Mouse (Mus musculus) forebrain, embryonic 10.5 days (tissue): ENCODE measurements around the gene Smarcd3. TPM values are rescaled to one million over a fixed set of nuclear protein-coding genes. Genes with fewer than 3 reads are reported as not detected.

Source experiments
- DNase-seq: peaks from one replicate; pipeline ENCODE4 v3.0.0-alpha.2; 2017; ENCODE audit warnings: low spot score; ENCODE audit errors: extremely low spot score
- H3K27ac ChIP-seq: fragments of 300-500 bp; sonication (generic); 2 replicates; pipeline ENCODE4 v1.5.1; 2016; ENCODE audit warnings: mild to moderate bottlenecking
- H3K27me3 ChIP-seq: fragments of 300-500 bp; sonication (generic); 2 replicates; pipeline ENCODE4 v1.6.1; 2016; ENCODE audit warnings: mild to moderate bottlenecking; ENCODE audit not compliant: poor library complexity, severe bottlenecking
- H3K36me3 ChIP-seq: fragments of 300-500 bp; sonication (generic); replicated peaks from 2 replicates; pipeline ENCODE4 v1.6.1; 2016; ENCODE audit warnings: mild to moderate bottlenecking, moderate library complexity
- H3K4me1 ChIP-seq: fragments of 300-500 bp; sonication (generic); 2 replicates; pipeline ENCODE4 v1.6.1; 2016
- H3K4me3 ChIP-seq: fragments of 300-500 bp; sonication (generic); 2 replicates; pipeline ENCODE4 v1.5.1; 2016; ENCODE audit warnings: mild to moderate bottlenecking, moderate library complexity
- H3K9me3 ChIP-seq: fragments of 300-500 bp; sonication (generic); 2 replicates; pipeline ENCODE4 v1.6.1; 2016; ENCODE audit warnings: mild to moderate bottlenecking, moderate library complexity
- WGBS: fragments of 180-500 bp; shearing (Covaris S2); methylation state at CpG from one replicate; pipeline ENCODE4 v1.1.7; 2016; 5-methylcytosine and 5-hydroxymethylcytosine counted together
- polyA plus RNA-seq: library from polyadenylated mRNA; unstranded; fragments of >200 nt; fragmentation: Nextera tagmentation; extraction: Ambion mirVana; gene quantifications from 2 replicates; pipeline ENCODE4 v1.2.1, GENCODE M21; 2016

The Smarcd3 gene
- polyA plus RNA-seq = 34.7 and 39.7 TPM in 2 replicates

- 4% methylated on average over 37 of the region's 37 CpGs for WGBS
- peak; percentile 73 for DNase-seq
- Histone ChIP-seq H3K9me3 (no peaks in the 10 kb centered on the region), H3K4me1 (peaks cover 35% of the 10 kb centered on the region), H3K27ac (peak within 1 kb of the TSS; percentile 84), H3K4me3 (peak within 1 kb of the TSS; percentile 70), H3K36me3 (no peaks in the 10 kb centered on the region), H3K27me3 (peaks cover 61% of the 10 kb centered on the region)
Observed at GRCm38 (mm10) chr5:24623986-24624821, at the start of gene Smarcd3. Smarcd3 (minus strand) TSS chr5:24624411.

GRCm38 (mm10) chr5:24661457-24661856, 37.2 kb upstream of the Smarcd3 start:
- no peak overlapping the region for H3K4me3 ChIP-seq
- no peak overlapping the region for H3K27ac ChIP-seq
- DNase-seq = no peak
- H3K36me3 ChIP-seq = no peaks in the 10 kb centered on the region
- no peaks in the 10 kb centered on the region; the same call in 1 of the 2 replicates for H3K9me3 ChIP-seq
- WGBS = 86% methylated on average over 6 of the region's 6 CpGs
- H3K27me3 ChIP-seq = no peaks in the 10 kb centered on the region
- no peaks in the 10 kb centered on the region for H3K4me1 ChIP-seq

GRCm38 (mm10) chr5:24659708-24660423, 35.7 kb upstream of the Smarcd3 start:
- no peak overlapping the region for H3K4me3 ChIP-seq
- H3K9me3 ChIP-seq = no peaks in the 10 kb centered on the region
- 91% methylated on average over 3 of the region's 4 CpGs for WGBS
- no peaks in the 10 kb centered on the region for H3K27me3 ChIP-seq
- H3K36me3 ChIP-seq = no peaks in the 10 kb centered on the region
- DNase-seq = no peak
- no peaks in the 10 kb centered on the region for H3K4me1 ChIP-seq
- H3K27ac ChIP-seq = no peak overlapping the region

GRCm38 (mm10) chr5:24657113-24657512, 32.9 kb upstream of the Smarcd3 start:
- Histone ChIP-seq H3K9me3 (no peaks in the 10 kb centered on the region), H3K27ac (no peak overlapping the region), H3K4me1 (peaks cover 3% of the 10 kb centered on the region; the same call in 1 of the 2 replicates), H3K36me3 (no peaks in the 10 kb centered on the region), H3K27me3 (peaks cover 12% of the 10 kb centered on the region), H3K4me3 (no peak overlapping the region)
- WGBS = 75% methylated on average over 2 of the region's 2 CpGs
- DNase-seq = no peak

GRCm38 (mm10) chr5:24654491-24654890, 30.3 kb upstream of the Smarcd3 start:
- H3K9me3 ChIP-seq = no peaks in the 10 kb centered on the region
- WGBS = 86% methylated on average over 6 of the region's 6 CpGs
- peaks cover 18% of the 10 kb centered on the region for H3K27me3 ChIP-seq
- H3K27ac ChIP-seq = no peak overlapping the region
- H3K4me1 ChIP-seq = peaks cover 6% of the 10 kb centered on the region; the same call in 1 of the 2 replicates
- no peak for DNase-seq
- no peaks in the 10 kb centered on the region for H3K36me3 ChIP-seq
- H3K4me3 ChIP-seq = no peak overlapping the region

- H3K36me3 ChIP-seq = no peaks in the 10 kb centered on the region
- H3K4me3 ChIP-seq = no peak overlapping the region
- 85% methylated on average over 5 of the region's 5 CpGs for WGBS
- H3K27ac ChIP-seq = no peak overlapping the region
- peaks cover 18% of the 10 kb centered on the region for H3K27me3 ChIP-seq
- DNase-seq = no peak
- H3K4me1 ChIP-seq = peaks cover 6% of the 10 kb centered on the region; the same call in 1 of the 2 replicates
- H3K9me3 ChIP-seq = no peaks in the 10 kb centered on the region
Observed at GRCm38 (mm10) chr5:24652780-24653179, 28.6 kb upstream of the Smarcd3 start.

DNA sequence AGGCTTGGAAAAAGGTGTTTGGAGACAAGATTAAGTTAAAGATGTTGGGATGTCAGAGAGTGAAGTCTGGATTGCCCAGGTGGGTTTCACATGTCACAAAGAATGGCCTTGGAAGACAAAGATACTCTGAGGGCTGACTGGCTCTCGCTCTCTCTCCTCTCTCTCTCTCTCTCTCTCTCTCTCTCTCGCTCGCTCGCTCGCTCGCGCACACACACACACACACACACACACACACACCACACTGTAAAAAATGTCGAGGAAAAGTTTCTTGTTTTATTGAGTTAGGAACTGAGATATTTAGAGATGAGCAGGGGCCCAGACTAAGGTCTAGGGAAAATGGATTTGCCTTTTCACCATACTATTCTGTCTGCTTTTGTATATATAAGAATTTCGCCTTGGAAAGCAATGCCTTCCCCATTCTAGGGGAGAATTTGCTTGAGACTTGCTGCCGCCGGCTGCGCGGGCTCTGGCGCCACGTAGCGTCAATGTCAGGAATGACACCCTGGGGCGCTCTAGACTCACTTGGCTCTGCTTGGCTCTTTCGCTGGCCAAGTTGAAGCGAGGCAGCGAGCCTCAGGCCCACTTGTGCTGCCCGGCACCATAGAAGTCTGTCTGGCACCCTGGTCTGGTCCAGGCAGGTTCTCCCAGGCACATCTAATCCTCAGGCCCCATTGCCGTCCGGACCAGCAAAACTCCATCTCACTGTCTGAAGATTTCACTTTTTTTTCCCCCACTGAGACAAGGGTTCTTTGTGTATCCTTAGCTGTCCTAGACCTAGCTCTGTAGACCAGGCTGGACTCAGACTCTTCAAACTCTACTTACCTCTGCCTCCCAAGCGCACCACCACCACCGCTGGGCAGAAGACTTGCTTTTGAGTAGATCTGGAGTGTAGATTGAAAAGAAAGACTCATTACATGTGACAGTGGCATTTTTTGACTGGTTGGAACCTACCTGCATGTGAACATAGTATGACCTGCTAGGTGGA, 27.8 kb upstream of the Smarcd3 start:
- peak; percentile 86 for DNase-seq
- Histone ChIP-seq H3K27ac (0 out of 2 replicates have a peak overlapping the region, but pooled peaks have one; percentile 9), H3K4me3 (no peak overlapping the region), H3K9me3 (no peaks in the 10 kb centered on the region), H3K27me3 (peaks cover 18% of the 10 kb centered on the region), H3K4me1 (peaks cover 6% of the 10 kb centered on the region; the same call in 1 of the 2 replicates), H3K36me3 (no peaks in the 10 kb centered on the region)
- 34% methylated on average over 25 of the region's 25 CpGs for WGBS

GRCm38 (mm10) chr5:24651356-24651755, 27.1 kb upstream of the Smarcd3 start:
- Histone ChIP-seq H3K4me1 (peaks cover 6% of the 10 kb centered on the region; the same call in 1 of the 2 replicates), H3K27me3 (peaks cover 18% of the 10 kb centered on the region), H3K9me3 (no peaks in the 10 kb centered on the region), H3K36me3 (no peaks in the 10 kb centered on the region), H3K4me3 (no peak overlapping the region), H3K27ac (no peak overlapping the region)
- no peak for DNase-seq
- WGBS = 80% methylated on average over 6 of the region's 6 CpGs

- H3K4me1 ChIP-seq = peaks cover 6% of the 10 kb centered on the region; the same call in 1 of the 2 replicates
- H3K27me3 ChIP-seq = peaks cover 18% of the 10 kb centered on the region
- H3K4me3 ChIP-seq = no peak overlapping the region
- H3K9me3 ChIP-seq = no peaks in the 10 kb centered on the region
- H3K36me3 ChIP-seq = no peaks in the 10 kb centered on the region
- WGBS = 81% methylated on average over 7 of the region's 7 CpGs
- no peak overlapping the region for H3K27ac ChIP-seq
- no peak for DNase-seq
Observed at GRCm38 (mm10) chr5:24649701-24650100, 25.5 kb upstream of the Smarcd3 start.

DNA sequence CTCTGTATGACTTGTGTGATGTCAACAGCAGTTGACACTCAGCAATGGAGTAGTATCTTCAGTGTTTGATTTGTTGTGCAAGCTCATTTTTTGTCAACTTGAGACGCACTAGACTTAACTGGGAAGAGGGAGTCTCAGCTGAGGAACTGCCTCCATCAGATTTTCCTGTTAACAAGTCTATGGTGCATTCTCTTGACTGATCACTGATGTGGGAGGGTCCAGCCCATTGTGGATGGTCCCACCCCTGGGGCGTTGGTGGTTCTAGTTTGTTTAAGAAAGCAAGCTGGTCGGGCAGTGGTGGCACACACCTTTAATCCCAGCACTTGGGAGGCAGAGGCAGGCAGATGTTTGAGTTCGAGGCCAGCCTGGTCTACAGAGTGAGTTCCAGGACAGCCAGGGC, 25.0 kb upstream of the Smarcd3 start:
- peaks cover 6% of the 10 kb centered on the region; the same call in 1 of the 2 replicates for H3K4me1 ChIP-seq
- H3K4me3 ChIP-seq = no peak overlapping the region
- H3K9me3 ChIP-seq = no peaks in the 10 kb centered on the region
- DNase-seq = no peak
- H3K27me3 ChIP-seq = peaks cover 18% of the 10 kb centered on the region
- no peak overlapping the region for H3K27ac ChIP-seq
- H3K36me3 ChIP-seq = no peaks in the 10 kb centered on the region
- 69% methylated on average over 4 of the region's 4 CpGs for WGBS

- H3K4me3 ChIP-seq = no peak overlapping the region
- no peaks in the 10 kb centered on the region for H3K4me1 ChIP-seq
- H3K9me3 ChIP-seq = no peaks in the 10 kb centered on the region
- no peaks in the 10 kb centered on the region for H3K36me3 ChIP-seq
- 84% methylated on average over 1 of the region's 1 CpGs for WGBS
- H3K27ac ChIP-seq = no peak overlapping the region
- H3K27me3 ChIP-seq = no peaks in the 10 kb centered on the region
- no peak for DNase-seq
Observed at GRCm38 (mm10) chr5:24645454-24645853, 21.2 kb upstream of the Smarcd3 start.

DNA sequence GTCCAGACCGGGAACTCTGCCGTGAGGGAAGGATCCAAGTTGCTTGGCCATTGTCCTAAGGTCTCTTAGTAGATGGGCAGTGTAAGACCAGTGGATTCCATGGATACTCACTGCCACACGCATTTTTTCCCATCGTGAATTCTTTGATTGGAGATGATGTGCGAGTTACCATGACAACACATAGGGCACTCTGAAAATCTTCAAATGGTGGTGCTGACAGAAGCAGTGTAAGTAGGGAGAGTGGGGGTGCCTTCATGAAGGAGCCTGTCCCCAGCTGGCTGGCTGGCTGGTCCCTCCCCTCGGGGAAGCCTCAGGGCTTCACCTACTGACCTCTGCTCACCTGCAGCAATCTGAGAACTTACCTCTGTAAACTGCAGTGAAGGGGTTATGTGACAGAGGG, 14.9 kb upstream of the Smarcd3 start:
- no peak overlapping the region for H3K4me3 ChIP-seq
- WGBS = 88% methylated on average over 6 of the region's 6 CpGs
- no peaks in the 10 kb centered on the region for H3K9me3 ChIP-seq
- no peak overlapping the region for H3K27ac ChIP-seq
- H3K4me1 ChIP-seq = peaks cover 15% of the 10 kb centered on the region
- H3K27me3 ChIP-seq = no peaks in the 10 kb centered on the region
- no peaks in the 10 kb centered on the region for H3K36me3 ChIP-seq
- DNase-seq = no peak
